Mouse (Mus musculus): Measurements from ENCODE around the gene Morc3. TPM values are rescaled to one million over a fixed set of nuclear protein-coding genes. Genes with fewer than 3 reads are reported as not detected.

Gene Morc3
- polyA plus RNA-seq, 1 experiment from 2014 or later = 36.0 TPM

GRCm38 (mm10) chr16:93918679-93919060 is 86.7 kb downstream of the Morc3 start:
- Histone ChIP-seq H3K9me3 (ENCODE audit: low read depth, low read length) (no peaks in the 10 kb centered on the region), H3K27ac (ENCODE audit: low read depth) (no peak overlapping the region), H3K4me3 (ENCODE audit: low read depth, low read length) (no peak overlapping the region), H3K4me1 (ENCODE audit: insufficient read depth) (no peaks in the 10 kb centered on the region), H3K4me2 (peak overlapping the region; percentile 31; the same call in 1 of the 2 replicates), H3K27me3 (ENCODE audit: insufficient read depth, low read length) (no peaks in the 10 kb centered on the region), H3K36me3 (ENCODE audit: insufficient read depth) (no peaks in the 10 kb centered on the region), H3K9ac (no peak overlapping the region)
- ATAC-seq (ENCODE audit: insufficient read depth) (0 out of 2 replicates have a peak, but pooled peaks have one; percentile 12), DNase-seq (no peak)
- 59% methylated on average over 8 of the region's 8 CpGs for WGBS
- no peak for TF ChIP-seq CTCF (IDR thresholded peaks at IDR 0.05; ENCODE audit: low read depth)

- no peak for ATAC-seq (ENCODE audit: insufficient read depth)
- no peaks in the 10 kb centered on the region for H3K4me1 ChIP-seq (ENCODE audit: insufficient read depth)
- H3K9ac ChIP-seq = no peak overlapping the region
- H3K4me2 ChIP-seq = no peak overlapping the region
- H3K9me3 ChIP-seq (ENCODE audit: low read depth, low read length) = no peaks in the 10 kb centered on the region
- H3K36me3 ChIP-seq (ENCODE audit: insufficient read depth) = no peaks in the 10 kb centered on the region
- 68% methylated on average over 20 of the region's 20 CpGs for WGBS
- TF ChIP-seq CTCF (IDR thresholded peaks at IDR 0.05; ENCODE audit: low read depth) = no peak; the same call in 1 of the 2 replicates
- no peak overlapping the region for H3K4me3 ChIP-seq (ENCODE audit: low read depth, low read length)
- no peaks in the 10 kb centered on the region for H3K27me3 ChIP-seq (ENCODE audit: insufficient read depth, low read length)
- H3K27ac ChIP-seq (ENCODE audit: low read depth) = no peak overlapping the region
- no peak for DNase-seq
Measured at GRCm38 (mm10) chr16:93919189-93919588, 87.3 kb downstream of the Morc3 start.

GRCm38 (mm10) chr16:93920673-93921072 is 88.8 kb downstream of the Morc3 start:
- WGBS = 49% methylated on average over 4 of the region's 4 CpGs
- H3K27ac ChIP-seq (ENCODE audit: low read depth) = no peak overlapping the region
- no peak overlapping the region for H3K4me3 ChIP-seq (ENCODE audit: low read depth, low read length)
- DNase-seq (no peak), ATAC-seq (ENCODE audit: insufficient read depth) (no peak)
- H3K36me3 ChIP-seq (ENCODE audit: insufficient read depth) = no peaks in the 10 kb centered on the region
- H3K27me3 ChIP-seq (ENCODE audit: insufficient read depth, low read length) = no peaks in the 10 kb centered on the region
- H3K4me2 ChIP-seq = no peak overlapping the region
- H3K4me1 ChIP-seq (ENCODE audit: insufficient read depth) = no peaks in the 10 kb centered on the region
- no peak overlapping the region for H3K9ac ChIP-seq
- H3K9me3 ChIP-seq (ENCODE audit: low read depth, low read length) = no peaks in the 10 kb centered on the region
- TF ChIP-seq CTCF (IDR thresholded peaks at IDR 0.05; ENCODE audit: low read depth) = no peak

- H3K9me3 ChIP-seq (ENCODE audit: low read depth, low read length) = no peaks in the 10 kb centered on the region
- no peaks in the 10 kb centered on the region for H3K4me1 ChIP-seq (ENCODE audit: insufficient read depth)
- H3K4me3 ChIP-seq (ENCODE audit: low read depth, low read length) = no peak overlapping the region
- H3K27ac ChIP-seq (ENCODE audit: low read depth) = no peak overlapping the region
- no peak for TF ChIP-seq CTCF (IDR thresholded peaks at IDR 0.05; ENCODE audit: low read depth)
- no peak overlapping the region for H3K9ac ChIP-seq
- no peaks in the 10 kb centered on the region for H3K27me3 ChIP-seq (ENCODE audit: insufficient read depth, low read length)
- 69% methylated on average over 5 of the region's 5 CpGs for WGBS
- ATAC-seq (ENCODE audit: insufficient read depth) = no peak
- DNase-seq = no peak
- no peak overlapping the region for H3K4me2 ChIP-seq
- H3K36me3 ChIP-seq (ENCODE audit: insufficient read depth) = no peaks in the 10 kb centered on the region
Measured at GRCm38 (mm10) chr16:93922835-93923389, 91.0 kb downstream of the Morc3 start.

GRCm38 (mm10) chr16:93923788-93924187 is 91.9 kb downstream of the Morc3 start:
- Histone ChIP-seq H3K27ac (ENCODE audit: low read depth) (no peak overlapping the region), H3K4me3 (ENCODE audit: low read depth, low read length) (no peak overlapping the region), H3K9me3 (ENCODE audit: low read depth, low read length) (no peaks in the 10 kb centered on the region), H3K4me1 (ENCODE audit: insufficient read depth) (no peaks in the 10 kb centered on the region), H3K9ac (no peak overlapping the region), H3K4me2 (no peak overlapping the region), H3K27me3 (ENCODE audit: insufficient read depth, low read length) (no peaks in the 10 kb centered on the region), H3K36me3 (ENCODE audit: insufficient read depth) (no peaks in the 10 kb centered on the region)
- ATAC-seq (ENCODE audit: insufficient read depth) (no peak), DNase-seq (no peak)
- 62% methylated on average over 7 of the region's 7 CpGs for WGBS
- no peak for TF ChIP-seq CTCF (IDR thresholded peaks at IDR 0.05; ENCODE audit: low read depth)

Other genes with a start within 250 kb of the Morc3 start
- 10.3 and 12.0 TPM in 2 replicates for gene Setd4, start 228.1 kb upstream of the Morc3 start, polyA plus RNA-seq (2014; fragmentation: Nextera tagmentation; extraction: Ambion mirVana)
- gene Cbr1, start 226.3 kb upstream of the Morc3 start, polyA plus RNA-seq (2014; fragmentation: Nextera tagmentation; extraction: Ambion mirVana) = 87.0 and 94.3 TPM in 2 replicates
- not detected in 2 replicates for gene Gm5678, start 204.0 kb upstream of the Morc3 start, polyA plus RNA-seq (2014; fragmentation: Nextera tagmentation; extraction: Ambion mirVana)
- gene Cbr3, start 148.9 kb upstream of the Morc3 start, polyA plus RNA-seq (2014; fragmentation: Nextera tagmentation; extraction: Ambion mirVana) = 4.4 and 5.4 TPM in 2 replicates
- gene Dop1b, start 120.2 kb upstream of the Morc3 start, polyA plus RNA-seq (2014; fragmentation: Nextera tagmentation; extraction: Ambion mirVana) = 13.4 and 16.2 TPM in 2 replicates
- 98.5 and 99.6 TPM in 2 replicates for gene Chaf1b, start 51.8 kb downstream of the Morc3 start, polyA plus RNA-seq (2014; fragmentation: Nextera tagmentation; extraction: Ambion mirVana)
- gene Cldn14, start 176.7 kb downstream of the Morc3 start, polyA plus RNA-seq (2014; fragmentation: Nextera tagmentation; extraction: Ambion mirVana) = not detected in 2 replicates

All from lung, embryonic 14.5 days (tissue).